Mouse (Mus musculus): ENCODE data around the gene Plekhj1.

GRCm38 (mm10) chr10:80774549-80774948 lies 23.9 kb downstream of the Plekhj1 start:
- peak; percentile 95 for TF ChIP-seq CTCF (IDR thresholded peaks at IDR 0.05; ENCODE audit: borderline replicate concordance, insufficient read depth, low read length)
- no peak for TF ChIP-seq POLR2A (IDR thresholded peaks at IDR 0.05; ENCODE audit: low read depth, low read length)

All from embryonic fibroblast, embryonic 13.5 days (primary cell).